Mouse (Mus musculus) heart, adult 2 months (tissue): ENCODE measurements around the gene Msantd2.

ENCODE experiments used
- CTCF ChIP-seq: fragments of 200-600 bp; IDR thresholded peaks from 2 replicates; pipeline ENCODE4 v1.8.1; 2022; ENCODE audit warnings: antibody characterized with exemption, mild to moderate bottlenecking, moderate library complexity
- EP300 ChIP-seq: fragments of 200-500 bp; IDR thresholded peaks from 2 replicates; pipeline ENCODE4 v1.6.1; 2011; ENCODE audit warnings: low read depth, low read length, control low read depth; ENCODE audit not compliant: insufficient read depth
- POLR2A ChIP-seq: fragments of 200-500 bp; IDR thresholded peaks from 2 replicates; pipeline ENCODE4 v1.6.1; 2011; ENCODE audit warnings: mild to moderate bottlenecking, low read depth, low read length, control low read depth; ENCODE audit not compliant: insufficient read depth

GRCm38 (mm10) chr9:37455868-37456267, 33.3 kb upstream of the Msantd2 start:
- TF ChIP-seq CTCF: no peak
- TF ChIP-seq POLR2A: no peak
- no peak for TF ChIP-seq EP300
